Mouse (Mus musculus) embryonic fibroblast, embryonic 13.5 days (primary cell): ENCODE measurements around the gene Gm11627. TPM values are rescaled to one million over a fixed set of nuclear protein-coding genes. Genes with fewer than 3 reads are reported as not detected.

Experiments
- H3K27ac ChIP-seq: 2 replicates; pipeline ENCODE4 v1.5.1; 2012; ENCODE audit warnings: low read length, control low read depth, inconsistent platforms; ENCODE audit not compliant: insufficient read depth
- H3K4me1 ChIP-seq: 2 replicates; pipeline ENCODE4 v1.6.1; 2011; ENCODE audit warnings: low read length; ENCODE audit not compliant: control insufficient read depth, insufficient read depth
- H3K4me3 ChIP-seq: 2 replicates; pipeline ENCODE4 v1.5.1; 2011; ENCODE audit warnings: mild to moderate bottlenecking, control low read depth, low read length; ENCODE audit not compliant: insufficient read depth
- CTCF ChIP-seq: IDR thresholded peaks from 2 replicates; pipeline ENCODE4 v1.5.1; 2011; ENCODE audit warnings: mild to moderate bottlenecking, control low read depth, low read length, moderate library complexity, borderline replicate concordance; ENCODE audit not compliant: insufficient read depth
- POLR2A ChIP-seq: IDR thresholded peaks from 2 replicates; pipeline ENCODE4 v1.6.1; 2011; ENCODE audit warnings: low read depth, mild to moderate bottlenecking, control low read depth, low read length, moderate library complexity
- polyA plus RNA-seq: library from polyadenylated mRNA; stranded (reverse); fragments of >200 nt; gene quantifications from 2 replicates; pipeline ENCODE4 v1.2.4, GENCODE M21; 2011; ENCODE audit warnings: low read depth; ENCODE audit not compliant: missing spikeins, insufficient read length

Gm11627 gene
- polyA plus RNA-seq, 1 experiment: 2.5 TPM

DNA sequence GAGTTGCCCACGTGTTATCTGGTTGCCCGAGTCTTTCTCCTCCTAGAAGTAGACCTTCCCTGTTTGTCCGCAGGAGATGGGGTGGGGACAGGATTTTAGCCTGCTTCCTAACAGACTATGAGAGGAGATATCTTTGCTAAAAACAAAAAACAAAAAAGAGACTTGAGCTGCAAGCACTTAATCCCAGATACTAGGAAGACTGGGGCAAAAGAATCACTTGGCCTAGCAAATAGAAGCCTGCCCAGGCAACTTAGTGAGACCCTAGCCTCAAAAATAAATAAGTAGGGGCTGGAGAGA is 721 bp upstream of the Gm11627 start:
- Histone ChIP-seq H3K4me3 (no peak overlapping the region), H3K4me1 (peaks cover 15% of the 10 kb centered on the region), H3K27ac (peak overlapping the region; percentile 29; the same call in 1 of the 2 replicates)
- TF ChIP-seq CTCF (no peak), POLR2A (no peak)

DNA sequence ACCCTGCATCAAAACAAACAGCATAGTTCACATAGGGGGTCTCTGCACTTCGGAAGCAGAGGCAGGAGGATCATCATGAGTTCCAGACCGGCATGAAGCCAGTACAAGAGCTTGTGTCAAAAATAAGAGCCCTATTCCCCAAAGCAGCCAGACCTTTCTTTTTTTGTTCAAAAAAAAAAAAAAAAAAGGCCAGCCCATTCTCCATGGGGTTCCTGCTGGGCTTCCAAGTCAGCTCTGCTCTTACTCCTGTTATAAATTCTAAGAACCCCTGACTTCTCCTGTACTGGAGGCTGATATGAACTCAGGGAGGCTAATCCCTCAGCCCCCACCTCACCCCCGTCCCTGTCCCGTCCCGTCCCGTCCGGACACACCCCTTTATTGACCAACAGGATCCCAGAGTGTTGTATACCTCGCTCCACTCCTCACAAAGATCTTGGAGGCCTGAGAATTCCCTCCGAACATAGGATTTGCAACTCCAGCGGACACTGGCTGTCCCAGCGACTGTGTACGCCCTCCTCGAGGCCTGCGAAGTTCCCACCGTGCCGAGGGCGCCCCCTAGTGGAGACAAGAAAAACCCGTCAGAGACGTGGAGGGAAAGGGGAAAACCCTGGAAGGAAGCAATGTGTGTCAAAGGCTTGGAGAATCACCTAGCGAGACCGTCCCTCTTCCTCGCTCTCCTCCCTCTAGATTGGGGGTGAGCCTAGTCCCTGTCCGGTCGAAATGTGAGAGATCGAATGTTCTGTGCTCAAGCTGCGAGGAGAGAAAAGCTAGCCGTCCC is 731 bp downstream of the Gm11627 start:
- TF ChIP-seq CTCF (peak; percentile 43), POLR2A (peak; percentile 44)
- Histone ChIP-seq H3K4me3 (no peak overlapping the region), H3K27ac (no peak overlapping the region), H3K4me1 (peaks cover 15% of the 10 kb centered on the region)

DNA sequence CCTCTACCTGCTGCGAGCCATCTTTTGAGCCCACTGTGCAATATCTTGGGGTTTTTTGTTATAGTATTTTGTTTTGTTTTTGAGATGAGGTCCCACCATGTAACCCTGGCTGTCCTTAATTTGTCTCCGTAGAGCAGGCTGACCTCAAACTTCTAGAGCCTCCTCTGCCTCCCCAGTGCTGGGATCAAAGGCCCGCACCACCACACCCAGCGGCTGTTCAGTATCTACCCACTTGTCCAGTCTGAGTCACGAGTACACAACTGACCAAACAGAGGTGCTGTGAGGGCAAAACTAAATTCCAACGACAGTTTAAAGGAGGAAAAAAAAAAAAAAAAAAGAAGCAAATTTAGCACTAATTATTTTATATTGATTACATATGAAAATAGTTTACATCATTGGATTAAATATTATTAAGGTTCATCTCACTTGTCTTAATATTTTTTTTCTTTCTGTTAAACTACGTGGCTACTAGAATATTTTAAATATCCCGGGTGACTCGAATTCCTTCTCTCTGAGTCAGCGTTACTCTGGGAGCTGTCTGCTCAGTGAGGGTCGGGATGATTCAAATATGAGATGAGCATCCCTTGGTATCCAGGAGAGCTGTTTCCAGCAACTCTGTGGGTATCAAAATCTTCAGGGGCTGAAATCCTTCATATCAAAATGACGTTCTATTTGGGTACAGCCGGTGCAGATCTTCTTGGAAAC is 3.1 kb downstream of the Gm11627 start:
- Histone ChIP-seq H3K27ac (peak overlapping the region; percentile 58; the same call in 1 of the 2 replicates), H3K4me3 (no peak overlapping the region), H3K4me1 (peaks cover 7% of the 10 kb centered on the region)
- TF ChIP-seq CTCF (no peak), POLR2A (no peak)

DNA sequence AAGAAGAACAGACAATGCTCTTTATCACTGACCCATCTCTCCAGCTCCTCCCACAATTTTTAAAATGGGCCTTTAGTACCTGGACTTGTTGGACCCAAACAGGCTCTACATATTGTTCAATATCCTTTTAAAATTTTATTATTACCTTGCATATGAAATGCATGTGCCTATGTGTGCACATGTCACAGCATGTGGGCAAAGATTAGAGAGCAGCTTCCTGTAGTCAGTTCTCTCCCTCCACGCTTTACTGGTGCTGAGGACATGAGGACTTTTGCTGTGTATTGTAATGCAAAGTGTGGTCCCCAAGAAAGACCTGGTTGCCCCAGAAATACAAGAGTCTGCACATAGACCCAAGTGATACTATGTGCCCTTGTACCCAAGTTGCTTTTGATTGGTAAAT is 4.2 kb downstream of the Gm11627 start:
- TF ChIP-seq CTCF: no peak
- no peak for TF ChIP-seq POLR2A
- H3K4me1 ChIP-seq: peaks cover 7% of the 10 kb centered on the region
- no peak overlapping the region for H3K4me3 ChIP-seq
- no peak overlapping the region for H3K27ac ChIP-seq

DNA sequence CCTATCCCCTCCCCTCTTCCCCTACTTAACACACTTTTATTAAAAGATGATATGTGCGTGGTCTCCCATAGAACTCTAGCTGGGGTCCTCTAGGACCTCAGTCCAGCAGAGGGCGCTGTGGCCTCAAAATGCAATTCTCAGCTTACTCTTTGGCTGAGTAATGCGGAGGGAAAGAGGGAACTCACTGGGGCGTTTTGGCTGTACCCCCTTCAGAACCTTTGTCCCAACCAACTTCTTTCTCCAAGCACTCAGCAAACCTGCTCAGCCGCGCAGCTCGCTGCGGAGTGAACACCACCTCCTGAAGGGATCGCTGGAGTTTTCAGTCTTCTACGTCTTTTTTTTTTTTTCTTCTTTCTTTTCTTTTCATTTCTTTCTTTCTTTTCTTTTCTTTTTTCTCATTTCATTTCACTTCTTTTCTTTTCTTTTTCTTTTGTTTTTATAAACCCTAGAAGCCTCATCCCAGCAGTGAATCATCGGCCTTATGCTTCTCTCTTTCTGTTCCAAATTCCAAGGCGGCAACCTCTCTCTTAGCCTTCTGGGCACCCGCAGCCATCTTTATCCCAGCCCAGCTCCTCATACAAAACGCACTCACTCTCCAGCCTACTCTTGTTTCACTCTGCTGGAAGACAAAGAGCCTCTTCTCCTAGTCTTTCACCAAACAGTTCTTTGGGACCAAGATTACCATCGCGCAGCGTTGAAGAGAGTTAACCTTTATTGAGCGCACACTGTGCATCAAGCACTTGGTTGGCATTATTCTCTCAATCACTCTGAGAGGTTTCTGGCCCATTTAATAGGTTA is 6.2 kb downstream of the Gm11627 start:
- Histone ChIP-seq H3K4me1 (peaks cover 7% of the 10 kb centered on the region), H3K4me3 (peak overlapping the region; percentile 33; the same call in 1 of the 2 replicates), H3K27ac (peak overlapping the region; percentile 84)
- TF ChIP-seq POLR2A (peak; percentile 33; the same call in 1 of the 2 replicates), CTCF (peak; percentile 51; the same call in 1 of the 2 replicates)

DNA sequence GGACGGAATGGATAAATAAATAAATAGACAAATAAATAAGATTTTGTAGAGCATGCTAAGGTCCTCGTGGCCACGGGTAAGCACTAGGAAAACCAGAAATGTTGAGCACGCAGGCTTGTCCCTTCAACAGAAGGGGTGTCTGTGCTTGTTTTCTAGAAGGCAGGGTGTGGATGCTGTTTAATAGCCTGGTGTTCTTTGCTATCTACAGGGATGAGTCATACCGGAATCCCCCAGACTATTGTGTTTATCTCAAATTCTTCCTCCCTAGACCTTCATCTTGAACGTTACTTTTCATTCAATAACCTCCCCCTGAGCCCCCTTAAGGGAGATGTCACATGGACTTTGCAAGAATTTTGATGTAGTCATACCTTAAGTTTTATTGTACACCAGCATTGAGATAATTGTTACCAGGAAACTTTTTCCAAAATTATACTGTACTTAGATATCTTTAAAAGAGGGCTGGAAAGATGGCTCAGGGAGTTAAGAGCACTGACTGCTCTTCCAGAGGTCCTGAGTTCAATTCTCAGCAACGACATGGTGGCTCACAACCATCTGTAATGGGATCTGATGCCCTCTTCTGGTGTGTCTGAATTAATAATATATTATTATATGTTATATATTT is 10.4 kb downstream of the Gm11627 start:
- no peaks in the 10 kb centered on the region for H3K4me1 ChIP-seq
- no peak overlapping the region for H3K27ac ChIP-seq
- no peak overlapping the region for H3K4me3 ChIP-seq
- no peak for TF ChIP-seq CTCF
- TF ChIP-seq POLR2A: no peak

DNA sequence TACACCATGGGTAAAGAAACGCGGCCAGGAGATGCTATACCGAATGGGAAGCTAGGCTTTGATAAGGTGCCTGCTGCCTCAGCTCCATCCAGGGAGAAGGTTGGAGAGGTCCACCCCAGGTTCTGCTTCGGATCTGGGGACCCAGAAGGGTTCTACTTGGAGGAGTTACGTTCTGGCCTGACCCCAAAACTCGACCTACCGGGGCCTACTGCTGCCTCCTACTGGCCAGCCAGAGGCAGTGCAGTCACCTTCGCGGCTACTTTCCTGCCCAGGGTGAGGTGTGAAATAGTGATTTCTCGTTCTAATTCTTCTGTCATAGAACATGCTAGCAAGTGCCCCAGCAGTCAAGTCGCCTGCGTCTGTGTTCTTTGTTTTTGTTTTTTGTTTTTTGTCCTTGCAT is 11.1 kb downstream of the Gm11627 start:
- H3K4me3 ChIP-seq: no peak overlapping the region
- H3K4me1 ChIP-seq: no peaks in the 10 kb centered on the region
- TF ChIP-seq CTCF (peak; percentile 26; the same call in 1 of the 2 replicates), POLR2A (no peak)
- H3K27ac ChIP-seq: no peak overlapping the region

DNA sequence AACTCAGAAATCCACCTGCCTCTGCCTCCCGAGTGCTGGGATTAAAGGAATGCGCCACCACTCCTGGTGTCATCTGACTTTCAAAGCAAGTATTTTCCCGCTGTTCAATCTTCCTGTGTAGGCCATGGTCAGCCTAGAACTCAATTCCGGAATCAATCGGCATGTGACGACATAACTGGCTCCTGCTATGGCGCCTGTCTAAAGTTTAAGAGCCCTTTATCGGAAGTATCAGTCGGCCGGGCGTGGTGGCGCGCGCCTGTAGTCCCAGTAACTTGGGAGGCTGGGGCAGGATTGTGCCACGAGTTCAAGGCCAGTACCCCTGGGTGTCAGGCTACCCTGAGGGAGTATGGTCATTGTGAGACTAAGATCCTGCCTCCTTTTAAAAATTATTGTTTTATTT is 11.5 kb downstream of the Gm11627 start:
- Histone ChIP-seq H3K27ac (no peak overlapping the region), H3K4me1 (no peaks in the 10 kb centered on the region), H3K4me3 (no peak overlapping the region)
- TF ChIP-seq POLR2A: no peak
- no peak for TF ChIP-seq CTCF

DNA sequence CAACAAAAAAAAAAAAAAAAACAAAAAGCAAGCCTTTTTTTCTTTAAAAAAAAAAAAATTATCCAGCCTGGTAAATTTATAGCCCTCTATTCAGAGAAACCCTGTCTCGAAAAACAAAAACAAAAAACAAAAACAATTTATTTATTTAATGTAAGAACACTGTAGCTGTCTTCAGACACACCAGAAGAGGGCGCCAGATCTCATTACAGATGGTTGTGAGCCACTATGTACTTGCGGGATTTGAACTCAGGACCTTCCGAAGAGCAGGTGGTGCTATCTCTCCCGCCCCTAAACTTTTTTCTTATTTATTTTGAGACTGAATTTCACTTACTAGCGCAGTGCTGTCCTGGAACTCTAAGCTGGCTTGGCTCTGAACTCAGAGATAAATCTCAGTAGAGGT is 12.1 kb downstream of the Gm11627 start:
- no peak overlapping the region for H3K27ac ChIP-seq
- H3K4me3 ChIP-seq: no peak overlapping the region
- TF ChIP-seq CTCF (no peak), POLR2A (no peak)
- no peaks in the 10 kb centered on the region for H3K4me1 ChIP-seq
